Mouse (Mus musculus) bone marrow, adult 2 months (tissue): ENCODE results near the gene Pdcd10. TPM values are rescaled to one million over a fixed set of nuclear protein-coding genes. Genes with fewer than 3 reads are reported as not detected.

ENCODE experiments used
- H3K27ac ChIP-seq: fragments of 200-500 bp; 2 replicates; pipeline ENCODE4 v1.5.1; 2012; ENCODE audit warnings: low read depth, mild to moderate bottlenecking, control low read depth, inconsistent platforms, low read length; ENCODE audit not compliant: control insufficient read depth, poor library complexity, insufficient read depth
- H3K4me1 ChIP-seq: fragments of 200-500 bp; 2 replicates; pipeline ENCODE4 v1.6.1; 2011; ENCODE audit warnings: low read length; ENCODE audit not compliant: control insufficient read depth, insufficient read depth
- H3K4me3 ChIP-seq: fragments of 200-500 bp; replicated peaks from 2 replicates; pipeline ENCODE3; 2011; ENCODE audit warnings: mild to moderate bottlenecking, low read depth, low read length, control low read depth; ENCODE audit not compliant: control insufficient read depth
- CTCF ChIP-seq: fragments of 200-500 bp; IDR thresholded peaks from 2 replicates; pipeline ENCODE4 v1.5.1; 2011; ENCODE audit warnings: low read length, control low read depth; ENCODE audit not compliant: control insufficient read depth, insufficient read depth
- POLR2A ChIP-seq: fragments of 200-500 bp; IDR thresholded peaks from 2 replicates; pipeline ENCODE4 v1.6.1; 2011; ENCODE audit warnings: low read depth, mild to moderate bottlenecking, control low read depth, low read length, borderline replicate concordance; ENCODE audit not compliant: control insufficient read depth
- WGBS: fragments of 180-500 bp; shearing (Covaris S2); methylation state at CpG from one replicate; pipeline ENCODE4 v1.1.7; 2018; 5-methylcytosine and 5-hydroxymethylcytosine counted together
- polyA plus RNA-seq: library from polyadenylated mRNA; stranded (reverse); fragments of >200 nt; gene quantifications from 2 replicates; pipeline ENCODE4 v1.2.4, GENCODE M21; 2011; ENCODE audit warnings: low replicate concordance; ENCODE audit not compliant: missing spikeins, insufficient read depth, insufficient read length

Gene Pdcd10
- polyA plus RNA-seq, 1 experiment, result 45.9 TPM

GRCm38 (mm10) chr3:75498961-75499960, 57.4 kb downstream of the Pdcd10 start:
- no peak overlapping the region for H3K4me3 ChIP-seq
- no peak for TF ChIP-seq POLR2A
- no peak for TF ChIP-seq CTCF
- no peak overlapping the region for H3K27ac ChIP-seq
- H3K4me1 ChIP-seq, result no peaks in the 10 kb centered on the region; the same call in 1 of the 2 replicates
- WGBS, result 32% methylated on average over 7 of the region's 7 CpGs

DNA sequence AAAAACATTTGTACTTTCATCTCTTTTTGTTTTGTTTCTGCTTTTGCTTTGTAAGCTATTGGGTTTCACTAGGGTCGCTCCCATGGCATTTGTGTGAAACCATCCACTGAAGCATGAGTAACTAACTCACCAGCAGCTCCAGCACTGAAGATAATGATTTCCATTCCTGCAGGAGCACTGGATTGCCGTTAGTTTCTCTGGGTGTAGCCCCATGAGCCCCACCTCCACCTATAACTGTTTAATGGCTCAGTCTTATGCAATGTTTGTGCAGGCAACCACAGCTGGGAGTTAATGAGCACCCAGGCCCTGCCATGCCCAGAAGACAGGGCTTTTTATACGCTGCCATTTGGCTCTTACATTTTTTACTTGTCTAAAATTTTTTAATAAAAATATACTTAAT, 63.7 kb downstream of the Pdcd10 start:
- H3K4me1 ChIP-seq, result no peaks in the 10 kb centered on the region
- TF ChIP-seq CTCF (no peak), POLR2A (no peak)
- WGBS, result 67% methylated on average over 3 of the region's 3 CpGs
- no peak overlapping the region for H3K4me3 ChIP-seq
- no peak overlapping the region for H3K27ac ChIP-seq

GRCm38 (mm10) chr3:75482056-75482455, 74.6 kb downstream of the Pdcd10 start, which contains the start of gene Wdr49:
TSS of gene Wdr49 (minus strand) at chr3:75482156.
- Histone ChIP-seq H3K4me1 (no peaks in the 10 kb centered on the region), H3K4me3 (no peak within 1 kb of the TSS), H3K27ac (no peak within 1 kb of the TSS)
- no peak for TF ChIP-seq POLR2A
- TF ChIP-seq CTCF, result no peak
- WGBS, result 69% methylated on average over 2 of the region's 2 CpGs

GRCm38 (mm10) chr3:75475106-75475505, 81.5 kb downstream of the Pdcd10 start:
- WGBS, result 82% methylated on average over 7 of the region's 7 CpGs
- TF ChIP-seq POLR2A (no peak), CTCF (no peak)
- Histone ChIP-seq H3K4me3 (no peak overlapping the region), H3K27ac (no peak overlapping the region), H3K4me1 (no peaks in the 10 kb centered on the region)

DNA sequence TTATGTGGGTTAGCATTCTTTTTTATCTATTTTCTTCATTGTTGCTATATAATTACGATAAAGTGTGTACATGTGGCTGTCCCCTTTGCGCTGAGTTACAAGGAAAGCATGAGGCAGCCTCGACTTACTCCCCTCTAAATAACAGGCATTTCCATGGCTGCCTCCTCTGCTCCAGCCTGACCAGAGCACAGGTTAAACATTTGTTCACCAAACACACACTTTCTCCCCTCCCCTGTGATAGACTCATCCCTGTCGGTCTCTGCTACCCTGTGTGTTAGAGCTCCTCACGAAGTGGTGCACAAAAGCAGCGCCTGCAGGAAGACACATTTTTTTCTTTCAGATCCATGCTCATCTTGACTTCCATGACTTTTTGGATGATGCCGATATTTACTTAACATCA, 82.0 kb downstream of the Pdcd10 start:
- WGBS, result 90% methylated on average over 7 of the region's 7 CpGs
- no peak overlapping the region for H3K4me3 ChIP-seq
- H3K4me1 ChIP-seq, result no peaks in the 10 kb centered on the region
- TF ChIP-seq CTCF (no peak), POLR2A (no peak)
- no peak overlapping the region for H3K27ac ChIP-seq

DNA sequence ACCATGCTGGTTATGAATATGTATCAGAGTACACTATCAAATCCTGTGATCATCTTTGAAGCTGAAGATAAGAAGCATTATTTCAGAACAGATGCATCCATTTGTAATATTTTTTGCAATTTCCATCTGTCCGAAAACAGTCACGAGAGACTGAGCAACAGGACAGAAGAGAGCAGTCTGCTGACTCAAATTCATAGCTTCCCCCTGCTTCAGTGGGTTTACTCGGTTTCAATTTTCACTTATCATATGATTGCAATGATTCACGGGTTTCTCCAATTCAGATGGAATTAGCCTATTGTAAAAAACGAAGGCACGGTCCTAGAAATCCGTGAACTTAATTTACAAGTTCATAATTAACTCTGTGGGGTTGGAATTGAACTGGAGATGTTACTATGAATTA, 88.5 kb downstream of the Pdcd10 start:
- WGBS, result 75% methylated on average over 7 of the region's 7 CpGs
- TF ChIP-seq POLR2A, result no peak
- no peak for TF ChIP-seq CTCF
- Histone ChIP-seq H3K27ac (no peak overlapping the region), H3K4me3 (no peak overlapping the region), H3K4me1 (no peaks in the 10 kb centered on the region)

Other genes starting within 250 kb of the Pdcd10 start
- not detected in 2 replicates for gene Wdr49, start 74.7 kb downstream of the Pdcd10 start, polyA plus RNA-seq
- gene Serpini1, start 691 bp upstream of the Pdcd10 start, polyA plus RNA-seq, result 0.31 and 1.3 TPM in 2 replicates
- gene Gm29133, start 191.3 kb upstream of the Pdcd10 start, polyA plus RNA-seq, result not detected in 2 replicates